Mouse (Mus musculus): Measurements from ENCODE around the gene Exoc2. TPM values are rescaled to one million over a fixed set of nuclear protein-coding genes. Genes with fewer than 3 reads are reported as not detected.

The Exoc2 gene
- polyA plus RNA-seq, 1 experiment from 2014 or later, result 33.2 TPM

DNA sequence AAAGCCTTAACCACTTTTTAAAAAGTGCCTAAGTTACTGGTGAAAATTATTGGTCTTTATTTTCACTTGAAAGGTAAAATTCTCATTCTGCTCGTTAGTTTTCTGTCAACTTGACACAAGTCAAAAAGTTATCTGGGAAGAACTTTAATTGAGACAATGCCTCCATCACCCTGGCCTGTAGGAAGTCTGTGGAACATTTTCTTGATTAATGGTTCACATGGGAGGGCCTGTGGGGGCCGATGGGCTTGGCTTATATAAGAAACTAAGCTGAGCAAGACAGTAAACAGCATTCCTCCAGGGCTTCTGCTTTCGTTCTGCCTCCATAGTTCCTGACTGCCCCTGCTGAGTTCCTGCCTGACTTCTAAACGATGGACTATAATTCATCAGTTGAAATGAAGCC lies 81.6 kb downstream of the Exoc2 start:
- no peak overlapping the region for H3K9ac ChIP-seq (ENCODE audit: low read depth, low read length)
- no peaks in the 10 kb centered on the region for H3K4me1 ChIP-seq (ENCODE audit: control insufficient read depth, insufficient read depth, low read length)
- ATAC-seq (ENCODE audit: low FRiP score, low TSS enrichment), result no peak
- H3K36me3 ChIP-seq (ENCODE audit: control insufficient read depth, insufficient read depth, low read length), result no peaks in the 10 kb centered on the region
- H3K4me3 ChIP-seq (ENCODE audit: low read length), result no peak overlapping the region
- no peak overlapping the region for H3K4me2 ChIP-seq (replicated peaks; ENCODE audit: low read depth, low read length)
- H3K9me3 ChIP-seq (ENCODE audit: control insufficient read depth, low read length), result no peaks in the 10 kb centered on the region
- WGBS, result 52% methylated on average over 4 of the region's 4 CpGs
- no peaks in the 10 kb centered on the region for H3K27me3 ChIP-seq (ENCODE audit: control insufficient read depth, insufficient read depth, low read length)
- no peak overlapping the region for H3K27ac ChIP-seq (ENCODE audit: low read depth, low read length)

DNA sequence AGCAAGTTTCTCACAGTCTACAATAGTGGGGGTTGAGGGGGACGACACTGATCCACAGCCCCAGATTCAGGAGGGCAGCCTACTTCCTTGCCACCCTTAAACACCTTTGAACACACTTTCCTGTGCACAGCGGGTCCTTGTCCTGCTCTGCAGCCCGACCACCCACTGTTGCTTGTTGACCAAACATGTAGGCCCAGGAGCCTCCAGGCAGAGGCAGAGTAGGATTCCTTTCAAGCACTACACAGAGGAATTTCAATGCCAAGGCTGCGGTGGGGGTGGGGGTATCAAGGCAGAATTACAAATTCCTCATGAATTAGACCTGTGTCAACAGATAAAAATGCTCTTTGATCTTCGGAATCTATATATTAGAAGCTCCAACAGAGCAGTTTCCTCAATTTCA lies 82.7 kb downstream of the Exoc2 start:
- no peaks in the 10 kb centered on the region for H3K4me1 ChIP-seq (ENCODE audit: control insufficient read depth, insufficient read depth, low read length)
- no peaks in the 10 kb centered on the region for H3K36me3 ChIP-seq (ENCODE audit: control insufficient read depth, insufficient read depth, low read length)
- H3K9ac ChIP-seq (ENCODE audit: low read depth, low read length), result no peak overlapping the region
- H3K4me2 ChIP-seq (replicated peaks; ENCODE audit: low read depth, low read length), result no peak overlapping the region
- no peaks in the 10 kb centered on the region for H3K9me3 ChIP-seq (ENCODE audit: control insufficient read depth, low read length)
- H3K27ac ChIP-seq (ENCODE audit: low read depth, low read length), result no peak overlapping the region
- no peak for ATAC-seq (ENCODE audit: low FRiP score, low TSS enrichment)
- no peaks in the 10 kb centered on the region for H3K27me3 ChIP-seq (ENCODE audit: control insufficient read depth, insufficient read depth, low read length)
- 76% methylated on average over 5 of the region's 5 CpGs for WGBS
- no peak overlapping the region for H3K4me3 ChIP-seq (ENCODE audit: low read length)

DNA sequence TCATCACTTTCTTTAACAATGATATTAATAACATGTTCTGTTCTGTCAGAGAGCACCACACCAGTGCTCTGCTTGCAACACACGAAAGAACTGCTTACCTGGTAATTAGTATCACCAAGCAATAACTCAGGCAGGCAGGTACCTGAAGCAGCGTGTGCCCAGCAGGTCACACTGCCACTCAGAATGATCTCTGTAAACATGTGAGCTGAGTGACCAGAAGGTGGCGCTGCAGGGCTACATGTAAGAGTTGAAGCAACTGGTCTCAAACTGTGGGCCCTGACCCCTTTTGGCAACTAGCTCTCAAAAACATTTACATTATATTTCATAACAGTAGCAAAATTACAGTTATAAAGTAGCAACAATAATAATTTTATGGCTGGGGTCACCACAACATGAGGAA lies 85.4 kb downstream of the Exoc2 start:
- no peaks in the 10 kb centered on the region for H3K4me1 ChIP-seq (ENCODE audit: control insufficient read depth, insufficient read depth, low read length)
- 9% methylated on average over 3 of the region's 3 CpGs for WGBS
- ATAC-seq (ENCODE audit: low FRiP score, low TSS enrichment), result peak; percentile 60; the same call in 1 of the 2 replicates
- no peaks in the 10 kb centered on the region for H3K36me3 ChIP-seq (ENCODE audit: control insufficient read depth, insufficient read depth, low read length)
- H3K9me3 ChIP-seq (ENCODE audit: control insufficient read depth, low read length), result no peaks in the 10 kb centered on the region
- no peak overlapping the region for H3K9ac ChIP-seq (ENCODE audit: low read depth, low read length)
- no peak overlapping the region for H3K27ac ChIP-seq (ENCODE audit: low read depth, low read length)
- no peak overlapping the region for H3K4me3 ChIP-seq (ENCODE audit: low read length)
- no peaks in the 10 kb centered on the region for H3K27me3 ChIP-seq (ENCODE audit: control insufficient read depth, insufficient read depth, low read length)
- no peak overlapping the region for H3K4me2 ChIP-seq (replicated peaks; ENCODE audit: low read depth, low read length)

DNA sequence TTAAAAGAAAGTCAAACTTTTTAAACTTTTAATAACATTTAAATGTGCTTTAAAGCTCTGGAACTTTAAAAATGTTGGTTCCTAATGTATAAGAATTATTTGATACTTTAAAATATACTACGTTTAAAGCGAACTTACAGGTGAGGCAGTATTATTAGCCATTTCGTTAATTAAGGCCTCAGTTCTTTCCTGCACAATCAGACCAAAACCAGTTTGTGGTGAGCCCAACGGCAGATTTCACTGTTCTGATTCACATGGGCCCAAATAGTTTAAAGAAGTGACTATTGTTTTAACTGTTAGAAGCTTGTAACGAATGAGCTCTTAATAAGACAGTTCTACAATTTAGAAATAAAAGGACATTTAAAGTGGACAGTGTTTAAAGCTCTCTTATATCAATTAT lies 93.6 kb downstream of the Exoc2 start:
- Histone ChIP-seq H3K36me3 (ENCODE audit: control insufficient read depth, insufficient read depth, low read length) (peaks cover 14% of the 10 kb centered on the region; the same call in 1 of the 2 replicates), H3K9ac (ENCODE audit: low read depth, low read length) (no peak overlapping the region), H3K9me3 (ENCODE audit: control insufficient read depth, low read length) (no peaks in the 10 kb centered on the region), H3K4me1 (ENCODE audit: control insufficient read depth, insufficient read depth, low read length) (no peaks in the 10 kb centered on the region), H3K27me3 (ENCODE audit: control insufficient read depth, insufficient read depth, low read length) (no peaks in the 10 kb centered on the region), H3K4me2 (replicated peaks; ENCODE audit: low read depth, low read length) (no peak overlapping the region), H3K4me3 (ENCODE audit: low read length) (no peak overlapping the region), H3K27ac (ENCODE audit: low read depth, low read length) (no peak overlapping the region)
- ATAC-seq (ENCODE audit: low FRiP score, low TSS enrichment), result no peak
- WGBS, result 95% methylated on average over 5 of the region's 5 CpGs

DNA sequence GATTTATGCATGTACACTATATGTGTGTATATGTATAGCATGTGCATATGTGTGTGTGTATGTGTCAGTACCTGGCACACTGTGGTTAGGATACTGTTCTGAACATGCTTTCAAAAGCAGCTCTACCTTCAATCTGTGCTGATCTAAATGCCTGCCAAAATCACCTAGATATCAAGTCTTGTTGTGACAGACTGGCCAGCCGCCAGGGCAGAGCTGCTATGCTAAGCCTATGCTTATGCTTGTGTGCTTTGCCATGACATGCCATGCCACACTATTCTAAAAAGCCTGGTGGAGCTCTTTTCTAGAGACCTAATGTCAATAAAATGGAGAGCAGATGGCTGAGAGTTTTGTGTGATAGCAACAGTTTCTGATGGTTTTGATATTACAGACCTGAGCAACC lies 94.0 kb downstream of the Exoc2 start:
- 84% methylated on average over 1 of the region's 1 CpGs for WGBS

DNA sequence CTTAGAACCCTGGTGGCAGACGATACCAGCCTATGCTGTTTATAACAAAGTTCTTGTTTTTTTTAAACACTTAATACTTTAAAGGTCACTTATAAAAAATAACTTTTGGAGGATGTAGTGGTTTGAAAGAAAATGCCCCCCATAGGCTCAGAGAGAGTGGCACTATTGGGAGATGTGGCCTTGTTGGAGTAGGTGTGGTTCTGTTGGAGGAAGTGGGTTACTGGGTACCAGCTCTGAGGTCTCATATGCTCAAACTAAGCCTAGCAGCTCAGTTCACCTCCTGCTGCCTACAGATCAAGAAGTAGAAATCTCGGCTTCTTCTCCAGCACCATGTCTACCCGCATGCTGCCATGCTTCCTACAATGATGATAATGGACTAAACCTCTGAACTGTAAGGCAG lies 98.1 kb downstream of the Exoc2 start:
- H3K4me2 ChIP-seq (replicated peaks; ENCODE audit: low read depth, low read length), result no peak overlapping the region
- H3K27ac ChIP-seq (ENCODE audit: low read depth, low read length), result no peak overlapping the region
- no peaks in the 10 kb centered on the region for H3K27me3 ChIP-seq (ENCODE audit: control insufficient read depth, insufficient read depth, low read length)
- peaks cover 18% of the 10 kb centered on the region; the same call in 1 of the 2 replicates for H3K36me3 ChIP-seq (ENCODE audit: control insufficient read depth, insufficient read depth, low read length)
- H3K9me3 ChIP-seq (ENCODE audit: control insufficient read depth, low read length), result no peaks in the 10 kb centered on the region
- H3K4me1 ChIP-seq (ENCODE audit: control insufficient read depth, insufficient read depth, low read length), result no peaks in the 10 kb centered on the region
- H3K4me3 ChIP-seq (ENCODE audit: low read length), result no peak overlapping the region
- 96% methylated on average over 3 of the region's 3 CpGs for WGBS
- no peak overlapping the region for H3K9ac ChIP-seq (ENCODE audit: low read depth, low read length)
- ATAC-seq (ENCODE audit: low FRiP score, low TSS enrichment), result no peak

More for the DNA sequence above, 94.0 kb downstream of the Exoc2 start:
- Histone ChIP-seq H3K27me3 (ENCODE audit: control insufficient read depth, insufficient read depth, low read length) (no peaks in the 10 kb centered on the region), H3K36me3 (ENCODE audit: control insufficient read depth, insufficient read depth, low read length) (peaks cover 15% of the 10 kb centered on the region; the same call in 1 of the 2 replicates), H3K9ac (ENCODE audit: low read depth, low read length) (no peak overlapping the region), H3K4me3 (ENCODE audit: low read length) (no peak overlapping the region), H3K4me2 (replicated peaks; ENCODE audit: low read depth, low read length) (no peak overlapping the region), H3K4me1 (ENCODE audit: control insufficient read depth, insufficient read depth, low read length) (no peaks in the 10 kb centered on the region), H3K9me3 (ENCODE audit: control insufficient read depth, low read length) (no peaks in the 10 kb centered on the region), H3K27ac (ENCODE audit: low read depth, low read length) (no peak overlapping the region)
- ATAC-seq (ENCODE audit: low FRiP score, low TSS enrichment), result no peak

DNA sequence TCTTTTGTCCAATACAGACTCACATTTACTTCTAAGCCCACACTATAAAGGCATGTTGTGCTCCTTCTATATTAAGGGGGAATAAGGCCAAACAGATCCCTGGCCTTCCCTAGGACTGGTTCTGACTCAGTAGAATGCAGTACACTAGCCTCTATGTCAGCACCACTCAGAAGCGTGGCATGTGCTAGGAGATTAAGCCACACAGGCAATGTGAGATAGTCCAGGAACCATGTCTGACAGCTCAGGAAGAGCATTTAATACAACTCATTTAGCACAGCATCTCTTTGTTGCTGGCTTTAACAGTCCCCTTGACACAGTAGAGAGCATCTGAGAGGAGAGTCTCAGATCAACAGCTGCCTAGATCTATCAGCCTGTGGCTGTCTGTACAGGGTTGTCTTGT lies 100.4 kb downstream of the Exoc2 start:
- Histone ChIP-seq H3K36me3 (ENCODE audit: control insufficient read depth, insufficient read depth, low read length) (peaks cover 18% of the 10 kb centered on the region; the same call in 1 of the 2 replicates), H3K27ac (ENCODE audit: low read depth, low read length) (no peak overlapping the region), H3K9ac (ENCODE audit: low read depth, low read length) (no peak overlapping the region), H3K27me3 (ENCODE audit: control insufficient read depth, insufficient read depth, low read length) (no peaks in the 10 kb centered on the region), H3K4me1 (ENCODE audit: control insufficient read depth, insufficient read depth, low read length) (no peaks in the 10 kb centered on the region), H3K9me3 (ENCODE audit: control insufficient read depth, low read length) (no peaks in the 10 kb centered on the region), H3K4me3 (ENCODE audit: low read length) (no peak overlapping the region), H3K4me2 (replicated peaks; ENCODE audit: low read depth, low read length) (no peak overlapping the region)
- no peak for ATAC-seq (ENCODE audit: low FRiP score, low TSS enrichment)
- 77% methylated on average over 1 of the region's 1 CpGs for WGBS

DNA sequence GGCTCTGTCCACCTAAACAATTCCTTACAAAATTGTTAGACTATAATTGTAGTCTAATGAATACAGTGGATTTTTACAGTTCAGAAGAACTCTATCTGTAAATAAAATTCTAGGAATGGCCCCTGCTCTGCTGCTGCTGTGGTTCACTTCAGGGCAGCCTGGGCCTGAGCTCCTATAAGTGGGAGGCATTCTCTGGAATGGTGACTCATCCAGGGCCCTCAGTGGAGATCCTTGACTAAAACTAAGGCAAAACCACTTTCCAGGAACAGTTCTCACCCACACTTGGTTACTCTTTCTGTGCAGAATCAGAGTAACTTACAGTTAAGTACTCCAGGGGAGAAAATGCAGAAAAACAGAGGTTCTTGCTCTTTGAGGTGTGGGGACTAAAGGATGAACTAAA lies 108.4 kb downstream of the Exoc2 start:
- H3K4me2 ChIP-seq (replicated peaks; ENCODE audit: low read depth, low read length), result no peak overlapping the region
- no peaks in the 10 kb centered on the region for H3K27me3 ChIP-seq (ENCODE audit: control insufficient read depth, insufficient read depth, low read length)
- ATAC-seq (ENCODE audit: low FRiP score, low TSS enrichment), result no peak
- H3K9ac ChIP-seq (ENCODE audit: low read depth, low read length), result no peak overlapping the region
- no peak overlapping the region for H3K27ac ChIP-seq (ENCODE audit: low read depth, low read length)
- H3K9me3 ChIP-seq (ENCODE audit: control insufficient read depth, low read length), result no peaks in the 10 kb centered on the region
- H3K4me3 ChIP-seq (ENCODE audit: low read length), result no peak overlapping the region
- H3K4me1 ChIP-seq (ENCODE audit: control insufficient read depth, insufficient read depth, low read length), result no peaks in the 10 kb centered on the region
- peaks cover 11% of the 10 kb centered on the region; the same call in 1 of the 2 replicates for H3K36me3 ChIP-seq (ENCODE audit: control insufficient read depth, insufficient read depth, low read length)

DNA sequence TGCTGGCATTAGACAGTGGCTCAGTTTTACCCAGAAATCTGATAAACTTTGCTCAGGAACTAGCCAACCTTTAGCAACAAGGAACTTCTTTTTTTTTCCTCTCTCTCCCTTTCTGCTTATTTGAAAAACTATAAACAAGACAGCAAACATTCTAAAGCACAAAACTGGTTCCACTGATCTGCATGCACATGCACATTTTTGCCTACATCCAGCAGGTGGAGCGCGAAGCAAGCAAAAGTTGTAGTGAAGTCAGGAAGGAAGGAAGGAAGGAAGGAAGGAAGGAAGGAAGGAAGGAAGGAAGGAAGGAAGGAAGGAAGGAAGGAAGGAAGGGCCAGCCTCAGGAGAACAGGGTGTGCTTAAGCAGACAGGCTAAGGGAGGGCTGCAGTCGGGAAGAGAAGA lies 109.9 kb downstream of the Exoc2 start:
- no peak overlapping the region for H3K27ac ChIP-seq (ENCODE audit: low read depth, low read length)
- 81% methylated on average over 3 of the region's 3 CpGs for WGBS
- ATAC-seq (ENCODE audit: low FRiP score, low TSS enrichment), result no peak

More for the DNA sequence above, 109.9 kb downstream of the Exoc2 start:
- H3K4me2 ChIP-seq (replicated peaks; ENCODE audit: low read depth, low read length), result no peak overlapping the region
- H3K36me3 ChIP-seq (ENCODE audit: control insufficient read depth, insufficient read depth, low read length), result peaks cover 11% of the 10 kb centered on the region; the same call in 1 of the 2 replicates
- no peaks in the 10 kb centered on the region for H3K9me3 ChIP-seq (ENCODE audit: control insufficient read depth, low read length)
- no peak overlapping the region for H3K9ac ChIP-seq (ENCODE audit: low read depth, low read length)
- no peaks in the 10 kb centered on the region for H3K4me1 ChIP-seq (ENCODE audit: control insufficient read depth, insufficient read depth, low read length)
- H3K4me3 ChIP-seq (ENCODE audit: low read length), result no peak overlapping the region
- no peaks in the 10 kb centered on the region for H3K27me3 ChIP-seq (ENCODE audit: control insufficient read depth, insufficient read depth, low read length)

Data from kidney, embryonic 14.5 days (tissue).